Mouse (Mus musculus) lung, postnatal 0 days (tissue): ENCODE measurements around the gene Ly6g. TPM values are rescaled to one million over a fixed set of nuclear protein-coding genes. Genes with fewer than 3 reads are reported as not detected.
"Not testable (repeated sequence)": the region's sequence is repeated elsewhere in the genome, so short reads cannot be mapped to it uniquely, and the experiment has no call there.

Experiments
- ATAC-seq: fragments of 200-750 bp; cut with Nextera tagmentation; 2 replicates; pipeline ENCODE4 v1.8.0; 2017; ENCODE audit warnings: moderate library complexity
- DNase-seq: peaks from one replicate; pipeline ENCODE4 v3.0.0-alpha.2; 2016; ENCODE audit warnings: low spot score
- H3K27ac ChIP-seq: fragments of 300-500 bp; sonication (generic); 2 replicates; pipeline ENCODE4 v1.5.1; 2014; ENCODE audit warnings: antibody characterized with exemption, mild to moderate bottlenecking, low read length, mixed read lengths
- H3K27me3 ChIP-seq: fragments of 300-500 bp; sonication (generic); replicated peaks from 2 replicates; pipeline ENCODE4 v1.6.1; 2014; ENCODE audit warnings: low read length, mixed read lengths; ENCODE audit not compliant: insufficient read depth
- H3K36me3 ChIP-seq: fragments of 300-500 bp; sonication (generic); 2 replicates; pipeline ENCODE4 v1.6.1; 2014; ENCODE audit warnings: low read length, mixed read lengths; ENCODE audit not compliant: insufficient read depth
- H3K4me1 ChIP-seq: fragments of 300-500 bp; sonication (generic); 2 replicates; pipeline ENCODE4 v1.6.1; 2014; ENCODE audit warnings: antibody characterized with exemption, low read depth, low read length, mixed read lengths; ENCODE audit not compliant: insufficient read depth
- H3K4me2 ChIP-seq: fragments of 300-500 bp; sonication (generic); replicated peaks from 2 replicates; pipeline ENCODE4 v1.6.1; 2014; ENCODE audit warnings: low read depth, mild to moderate bottlenecking, low read length, moderate library complexity, mixed read lengths
- H3K4me3 ChIP-seq: fragments of 300-500 bp; sonication (generic); 2 replicates; pipeline ENCODE4 v1.5.1; 2014; ENCODE audit warnings: low read depth, low read length
- H3K9ac ChIP-seq: fragments of 300-500 bp; sonication (generic); replicated peaks from 2 replicates; pipeline ENCODE4 v1.6.1; 2014; ENCODE audit warnings: low read depth, mild to moderate bottlenecking
- H3K9me3 ChIP-seq: fragments of 300-500 bp; sonication (generic); 2 replicates; pipeline ENCODE4 v1.6.1; 2016; ENCODE audit warnings: low read length, mixed read lengths
- CTCF ChIP-seq: IDR thresholded peaks from 2 replicates; pipeline ENCODE4 v1.5.1; 2016; ENCODE audit warnings: antibody characterized with exemption, mild to moderate bottlenecking
- EP300 ChIP-seq: IDR thresholded peaks from 2 replicates; pipeline ENCODE4 v1.6.1; 2016; ENCODE audit warnings: antibody characterized with exemption, mild to moderate bottlenecking, control low read depth
- WGBS: fragments of 180-500 bp; shearing (Covaris S2); extraction: QIAGEN DNeasy Blood & Tissue Kit; methylation state at CpG from one replicate; pipeline ENCODE4 v1.1.7; 2014; 5-methylcytosine and 5-hydroxymethylcytosine counted together
- polyA plus RNA-seq: library from polyadenylated mRNA; unstranded; fragments of >200 nt; fragmentation: Nextera tagmentation; extraction: Ambion mirVana; gene quantifications from 2 replicates; pipeline ENCODE4 v1.2.1, GENCODE M21; 2015

Ly6g gene
- polyA plus RNA-seq, 1 experiment from 2014 or later = 0.68 TPM

GRCm38 (mm10) chr15:75189116-75189515 lies 34.1 kb downstream of the Ly6g start:
- WGBS = 55% methylated on average over 2 of the region's 2 CpGs

GRCm38 (mm10) chr15:75190560-75190959 lies 35.5 kb downstream of the Ly6g start:
- not testable (repeated sequence) for H3K4me1 ChIP-seq, H3K9me3 ChIP-seq, H3K4me2 ChIP-seq, H3K27ac ChIP-seq, H3K9ac ChIP-seq, H3K36me3 ChIP-seq, ATAC-seq, H3K4me3 ChIP-seq, DNase-seq, H3K27me3 ChIP-seq
- 0% methylated on average over 1 of the region's 3 CpGs for WGBS
- TF ChIP-seq CTCF = peak; percentile 55

More at GRCm38 (mm10) chr15:75189116-75189515, 34.1 kb downstream of the Ly6g start:
- ATAC-seq (no peak), DNase-seq (peak; percentile 43)
- TF ChIP-seq EP300 = no peak
- peak; percentile 73 for TF ChIP-seq CTCF
- Histone ChIP-seq H3K4me1 (no peaks in the 10 kb centered on the region), H3K9me3 (no peaks in the 10 kb centered on the region), H3K4me3 (no peak overlapping the region), H3K4me2 (no peak overlapping the region), H3K36me3 (no peaks in the 10 kb centered on the region), H3K9ac (no peak overlapping the region), H3K27ac (no peak overlapping the region), H3K27me3 (no peaks in the 10 kb centered on the region)

Other genes with a start within 250 kb of the Ly6g start
- 1.9 and 2.8 TPM in 2 replicates for gene Ly6i, start 171.8 kb upstream of the Ly6g start, polyA plus RNA-seq
- 466 and 528 TPM in 2 replicates for gene Ly6a, start 157.2 kb upstream of the Ly6g start, polyA plus RNA-seq
- gene Ly6c1, start 106.4 kb upstream of the Ly6g start, polyA plus RNA-seq = 363 and 479 TPM in 2 replicates
- 30.5 and 47.7 TPM in 2 replicates for gene Ly6c2, start 43.3 kb upstream of the Ly6g start, polyA plus RNA-seq
- gene BC025446, start 61.1 kb downstream of the Ly6g start, polyA plus RNA-seq = not detected in 2 replicates
- not detected in 2 replicates for gene Ly6f, start 113.2 kb downstream of the Ly6g start, polyA plus RNA-seq